Mouse (Mus musculus): ENCODE measurements around the gene Rspo3. TPM values are rescaled to one million over a fixed set of nuclear protein-coding genes. Genes with fewer than 3 reads are reported as not detected.

Gene Rspo3
- polyA plus RNA-seq, 1 experiment from 2014 or later = 0.27 TPM

- peaks cover 2% of the 10 kb centered on the region for H3K27me3 ChIP-seq
- ChIA-PET CTCF (no interaction called here), POLR2A (no interaction called here)
- ATAC-seq (no peak), DNase-seq (ENCODE audit: low read depth, low spot score) (no peak)
- in situ Hi-C loops (cut with MboI; ENCODE audit: low pct_unique_long_range_greater_than_20kb) = no loop called here
- TF ChIP-seq CTCF (IDR thresholded peaks at IDR 0.05) = no peak
These were observed 94.4 kb downstream of the Rspo3 start for GRCm38 (mm10) chr10:29441297-29441696.

GRCm38 (mm10) chr10:29432935-29433453 is 102.7 kb downstream of the Rspo3 start:
- ChIA-PET CTCF (no interaction called here), POLR2A (no interaction called here)
- no peak for TF ChIP-seq CTCF (IDR thresholded peaks at IDR 0.05)
- peaks cover 12% of the 10 kb centered on the region for H3K27me3 ChIP-seq
- ATAC-seq (no peak), DNase-seq (ENCODE audit: low read depth, low spot score) (no peak)
- in situ Hi-C loops (cut with MboI; ENCODE audit: low pct_unique_long_range_greater_than_20kb) = no loop called here

- POLR2A ChIA-PET = no interaction called here
These were observed 109.0 kb downstream of the Rspo3 start for GRCm38 (mm10) chr10:29426660-29427059.

GRCm38 (mm10) chr10:29424571-29424970 is 111.1 kb downstream of the Rspo3 start:
- H3K27me3 ChIP-seq = peaks cover 32% of the 10 kb centered on the region
- no peak for TF ChIP-seq CTCF (IDR thresholded peaks at IDR 0.05)
- POLR2A ChIA-PET = no interaction called here
- CTCF ChIA-PET = no interaction called here
- in situ Hi-C loops (cut with MboI; ENCODE audit: low pct_unique_long_range_greater_than_20kb) = no loop called here
- DNase-seq (ENCODE audit: low read depth, low spot score) (no peak), ATAC-seq (no peak)

More at GRCm38 (mm10) chr10:29426660-29427059, 109.0 kb downstream of the Rspo3 start:
- no peak for ATAC-seq
- peaks cover 24% of the 10 kb centered on the region for H3K27me3 ChIP-seq
- no peak for DNase-seq (ENCODE audit: low read depth, low spot score)
- CTCF ChIA-PET = no interaction called here
- in situ Hi-C loops (cut with MboI; ENCODE audit: low pct_unique_long_range_greater_than_20kb) = no loop called here
- TF ChIP-seq CTCF (IDR thresholded peaks at IDR 0.05) = no peak

DNA sequence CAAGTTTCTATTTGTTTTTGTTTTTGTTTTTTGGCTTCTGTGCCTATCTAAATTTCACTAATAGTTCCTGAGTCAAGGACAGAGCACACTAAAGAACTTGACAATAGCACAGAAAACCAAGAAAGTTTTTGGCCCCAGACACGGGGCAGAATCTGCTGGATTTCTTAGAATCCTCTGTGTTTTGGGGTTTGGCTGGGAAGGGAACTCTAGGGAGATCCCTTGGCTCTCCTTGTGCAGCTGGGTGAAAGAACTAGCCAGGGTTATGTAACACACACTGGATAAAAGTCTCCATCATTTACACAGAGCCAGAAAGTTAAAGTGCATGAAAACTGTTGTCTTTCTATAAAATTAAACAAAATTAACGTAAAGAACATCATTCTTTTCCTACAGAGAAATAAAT is 121.3 kb downstream of the Rspo3 start:
- in situ Hi-C loops (cut with MboI; ENCODE audit: low pct_unique_long_range_greater_than_20kb) = no loop called here
- ChIA-PET CTCF (no interaction called here), POLR2A (no interaction called here)
- H3K27me3 ChIP-seq = peaks cover 32% of the 10 kb centered on the region
- TF ChIP-seq CTCF (IDR thresholded peaks at IDR 0.05) = no peak
- ATAC-seq (no peak), DNase-seq (ENCODE audit: low read depth, low spot score) (no peak)

GRCm38 (mm10) chr10:29402656-29403268 is 132.9 kb downstream of the Rspo3 start:
- POLR2A ChIA-PET = interaction anchor here (0.7 kb wide), 1 partner anchor 25 kb away, joined by 4 read pairs; no protein-coding TSS in a partner anchor
- CTCF ChIA-PET = no interaction called here
- no peak for TF ChIP-seq CTCF (IDR thresholded peaks at IDR 0.05)
- peaks cover 15% of the 10 kb centered on the region for H3K27me3 ChIP-seq
- in situ Hi-C loops (cut with MboI; ENCODE audit: low pct_unique_long_range_greater_than_20kb) = no loop called here
- no peak for ATAC-seq
- DNase-seq (ENCODE audit: low read depth, low spot score) = no peak

Other genes starting within 250 kb of the Rspo3 start
- gene Echdc1, start 222.7 kb downstream of the Rspo3 start, polyA plus RNA-seq (2021) = 41.9 TPM
- gene Rnf146, start 173.4 kb downstream of the Rspo3 start, polyA plus RNA-seq (2021) = 43.2 TPM

Measured in Patski (cell line).